Mouse (Mus musculus) gastrocnemius, postnatal 10 days (tissue): ENCODE measurements around the gene Nthl1. TPM values are rescaled to one million over a fixed set of nuclear protein-coding genes. Genes with fewer than 3 reads are reported as not detected.

Experiments
- DNase-seq: peaks from one replicate; pipeline ENCODE4 v3.0.0; 2021; ENCODE audit warnings: mixed read lengths
- long read RNA-seq, 2 experiments: library from polyadenylated mRNA; stranded (forward); transcript quantifications; one replicate each; pipeline ENCODE4 v2.0.0; 2021
- total RNA-seq, 2 experiments: library from RNA; stranded (reverse); gene quantifications; 2 replicates each; pipeline ENCODE4 v1.2.3; 2021

Nthl1 gene
- total RNA-seq, result 1 to 10 TPM; 4.3 TPM
- long read RNA-seq, experiment 1, partial matches to known transcripts, result 0 of 7 reads
- long read RNA-seq, experiment 1, other reads (novel, unspliced or antisense), result 2 of 7 reads
- long read RNA-seq, experiment 2, partial matches to known transcripts, result 0 of 3 reads
- long read RNA-seq, experiment 2, other reads (novel, unspliced or antisense), result 2 of 3 reads

GRCm38 (mm10) chr17:24632167-24632812 is at the start of gene Nthl1, which contains the start of gene Tsc2:
Gene Nthl1 (plus strand): TSS chr17:24632680.
Gene Tsc2 (minus strand): TSS chr17:24632630.
- peak; percentile 76 for DNase-seq

- DNase-seq, result no peak
Measured at GRCm38 (mm10) chr17:24583599-24584460, 48.6 kb upstream of the Nthl1 start.

- DNase-seq, result no peak
Measured at GRCm38 (mm10) chr17:24584520-24584919, 48.0 kb upstream of the Nthl1 start.

GRCm38 (mm10) chr17:24586532-24586931 is 45.9 kb upstream of the Nthl1 start:
- no peak for DNase-seq

- no peak for DNase-seq
Measured at GRCm38 (mm10) chr17:24590943-24591342, 41.5 kb upstream of the Nthl1 start.

GRCm38 (mm10) chr17:24591695-24592094 is 40.8 kb upstream of the Nthl1 start:
- DNase-seq, result no peak

- no peak for DNase-seq
Measured at GRCm38 (mm10) chr17:24593248-24593647, 39.2 kb upstream of the Nthl1 start.

- DNase-seq, result no peak
Measured at GRCm38 (mm10) chr17:24593992-24594890, 38.2 kb upstream of the Nthl1 start.

GRCm38 (mm10) chr17:24595126-24596072 is 37.1 kb upstream of the Nthl1 start:
- DNase-seq, result peak; percentile 35

- no peak for DNase-seq
Measured at GRCm38 (mm10) chr17:24596073-24596466, 36.4 kb upstream of the Nthl1 start.

GRCm38 (mm10) chr17:24596471-24597183 is 35.9 kb upstream of the Nthl1 start:
- DNase-seq, result no peak

GRCm38 (mm10) chr17:24597989-24598388 is 34.5 kb upstream of the Nthl1 start:
- no peak for DNase-seq

- no peak for DNase-seq
Measured at GRCm38 (mm10) chr17:24600502-24600901, 32.0 kb upstream of the Nthl1 start.

- no peak for DNase-seq
Measured at GRCm38 (mm10) chr17:24603961-24604360, 28.5 kb upstream of the Nthl1 start.

GRCm38 (mm10) chr17:24604557-24604956 is 27.9 kb upstream of the Nthl1 start:
- no peak for DNase-seq

GRCm38 (mm10) chr17:24608370-24608769 is 24.1 kb upstream of the Nthl1 start:
- DNase-seq, result no peak

- no peak for DNase-seq
Measured at GRCm38 (mm10) chr17:24608874-24609273, 23.6 kb upstream of the Nthl1 start.

- DNase-seq, result no peak
Measured at GRCm38 (mm10) chr17:24610711-24611110, 21.8 kb upstream of the Nthl1 start.

- no peak for DNase-seq
Measured at GRCm38 (mm10) chr17:24617561-24618194, 14.8 kb upstream of the Nthl1 start.

GRCm38 (mm10) chr17:24625472-24625871 is 7.0 kb upstream of the Nthl1 start:
- DNase-seq, result no peak
